17 mouse cellular contexts compared by ENCODE assay signal in the genomic region with DNA sequence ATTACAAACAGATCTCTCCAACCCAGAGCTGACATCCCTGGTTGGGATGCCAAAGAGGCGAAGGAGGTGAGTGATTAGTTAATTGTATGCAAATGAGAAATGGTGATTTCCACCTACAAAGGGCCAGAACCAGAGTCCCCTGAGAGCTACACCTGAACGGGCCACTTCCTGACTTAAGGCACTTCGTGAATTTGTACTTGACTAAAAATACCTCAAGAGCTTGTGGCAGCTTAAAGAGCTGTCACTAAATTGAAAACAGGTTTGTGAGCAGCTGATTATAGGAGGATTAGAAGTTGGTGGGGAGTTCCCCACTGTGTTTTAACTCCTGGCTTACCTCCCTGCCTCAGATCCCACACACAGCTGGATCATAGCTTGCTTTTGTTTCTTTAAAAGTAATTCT.
DNase-seq lines count a peak whose midpoint lies in the region; ATAC-seq lines count a peak whose summit lies in the region.
"Had no signal": no experiment of that assay in that cellular context is flagged by ENCODE, and none has a peak within 500 bp of the region (broad histone marks: within the 10 kb centered on the region; RNA-seq: fewer than 3 reads in every experiment).

No protein-coding gene starts in this region.

- WGBS in heart, embryonic 13.5 days, result 30% methylated on average over 3 of the region's 3 CpGs
- WGBS in embryonic facial prominence, embryonic 12.5 days, result 13% methylated on average over 3 of the region's 3 CpGs

- no peak overlapping the region for H3K4me3 ChIP-seq in heart, embryonic 13.5 days
- no peak overlapping the region for H3K4me3 ChIP-seq in embryonic facial prominence, embryonic 12.5 days
- H3K4me3 ChIP-seq: limb, embryonic 15.5 days; myocyte had no signal

- no peaks in the 10 kb centered on the region for H3K9me3 ChIP-seq in heart, embryonic 13.5 days
- no peaks in the 10 kb centered on the region for H3K9me3 ChIP-seq in embryonic facial prominence, embryonic 12.5 days
- H3K9me3 ChIP-seq: limb, embryonic 15.5 days had no signal

- H3K27me3 ChIP-seq in heart, embryonic 13.5 days (replicated peaks), result no peaks in the 10 kb centered on the region
- no peaks in the 10 kb centered on the region for H3K27me3 ChIP-seq in embryonic facial prominence, embryonic 12.5 days
- H3K27me3 ChIP-seq: limb, embryonic 15.5 days had no signal

- H3K4me1 ChIP-seq in heart, embryonic 13.5 days, result peaks cover 37% of the 10 kb centered on the region
- H3K4me1 ChIP-seq in embryonic facial prominence, embryonic 12.5 days, result no peaks in the 10 kb centered on the region

- H3K36me3 ChIP-seq in heart, embryonic 13.5 days, result no peaks in the 10 kb centered on the region
- no peaks in the 10 kb centered on the region for H3K36me3 ChIP-seq in embryonic facial prominence, embryonic 12.5 days
- H3K36me3 ChIP-seq: limb, embryonic 15.5 days had no signal

- H3K9ac ChIP-seq in heart, embryonic 13.5 days, result no peak overlapping the region; the same call in 1 of the 2 replicates
- no peak overlapping the region for H3K9ac ChIP-seq in embryonic facial prominence, embryonic 12.5 days
- H3K9ac ChIP-seq: limb, embryonic 15.5 days; liver, postnatal 0 days had no signal

- H3K27ac ChIP-seq in heart, embryonic 13.5 days (replicated peaks), result peak overlapping the region; percentile 62
- H3K27ac ChIP-seq in embryonic facial prominence, embryonic 12.5 days, result no peak overlapping the region
- H3K27ac ChIP-seq: limb, embryonic 15.5 days had no signal

- 0 out of 2 replicates have a peak, but pooled peaks have one; percentile 31 for ATAC-seq in heart, embryonic 13.5 days (ENCODE audit: extremely low read depth, insufficient number of reproducible peaks, low FRiP score, low TSS enrichment)
- ATAC-seq in embryonic facial prominence, embryonic 12.5 days (ENCODE audit: insufficient number of reproducible peaks, insufficient read depth, low FRiP score, low TSS enrichment), result 0 out of 2 replicates have a peak, but pooled peaks have one; percentile 50
- ATAC-seq: liver, postnatal 0 days had no signal

- DNase-seq in heart, postnatal 4 days, result no peak
- peak; percentile 57 for DNase-seq in retina, adult 2 months (ENCODE audit: low read depth, low spot score)
- no peak for DNase-seq in retina, postnatal 1 day
- DNase-seq in gastrocnemius, adult 8-10 months (ENCODE audit: low spot score in 2 of 2), result no peak
- DNase-seq in neural tube, embryonic 10.5 days (ENCODE audit: extremely low spot score, low spot score), result no peak
- DNase-seq: cerebellum, adult 9-10 months; gastrocnemius, postnatal 36 days; kidney, adult 8-10 months; kidney, postnatal 36 days; liver, postnatal 0 days; midbrain, embryonic 14.5 days; right cerebral cortex, postnatal 14 days; thymus, postnatal 4 days had no signal

- H3K4me2 ChIP-seq in heart, embryonic 13.5 days, result peak overlapping the region; percentile 10; the same call in 1 of the 2 replicates
- no peak overlapping the region for H3K4me2 ChIP-seq in embryonic facial prominence, embryonic 12.5 days (replicated peaks)
- H3K4me2 ChIP-seq: limb, embryonic 15.5 days had no signal
